ENCODE assay signal across 1 mouse cellular context in the genomic region with DNA sequence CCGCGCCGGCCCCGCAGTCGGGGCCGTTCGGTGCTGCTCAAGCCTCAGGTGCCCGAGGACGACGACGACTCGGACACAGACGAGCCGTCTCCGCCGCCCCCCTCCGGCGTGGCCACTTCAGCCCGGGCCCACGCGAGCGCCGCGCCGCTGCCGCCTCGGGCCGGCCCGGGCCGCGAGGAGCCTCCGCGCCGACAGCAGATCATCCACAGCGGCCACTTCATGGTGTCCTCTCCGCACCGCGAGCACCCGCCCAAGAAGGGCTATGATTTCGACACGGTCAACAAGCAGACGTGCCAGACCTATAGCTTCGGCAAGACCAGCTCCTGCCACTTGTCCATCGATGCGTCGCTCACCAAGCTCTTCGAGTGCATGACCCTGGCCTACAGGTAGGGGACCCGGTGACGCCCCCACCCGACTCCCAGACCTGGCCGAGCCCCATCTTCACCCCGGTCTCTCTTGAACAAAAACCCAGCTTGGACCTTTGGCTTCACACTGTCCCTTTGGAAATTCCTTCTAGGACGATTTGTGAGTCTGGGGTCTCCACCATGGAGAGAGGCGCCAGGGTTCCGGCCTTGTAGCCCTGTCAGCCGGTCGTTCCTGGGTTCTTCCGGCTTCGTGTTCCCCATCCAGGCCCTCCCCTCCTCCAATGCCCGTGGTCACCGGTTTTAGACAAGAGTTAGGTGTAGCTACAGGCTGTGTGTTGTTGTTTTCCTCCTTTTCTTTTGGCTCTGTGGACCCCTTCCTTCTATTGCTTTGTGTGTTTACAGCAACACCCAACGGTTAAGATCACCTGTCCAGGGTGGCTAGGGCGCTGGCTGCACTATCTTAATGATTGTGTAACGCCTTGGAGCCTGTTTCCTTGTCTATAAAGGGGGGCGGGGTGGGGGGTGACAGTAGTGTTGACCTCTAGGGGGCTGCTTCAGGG.
TF ChIP-seq lines count a peak whose summit lies in the region.

No protein-coding gene starts in this region.

TF ChIP-seq in MEL, 35 proteins besides CTCF, POLR2A, EP300 and RAD21 (continued from another document):
- TF ChIP-seq POLR2AphosphoS5 (IDR thresholded peaks at IDR 0.05; ENCODE audit: borderline replicate concordance, low read depth, low read length) (no peak), TBP (IDR thresholded peaks at IDR 0.05; ENCODE audit: low read depth, low read length) (no peak; the same call in 1 of the 2 replicates), ZMIZ1 (IDR thresholded peaks at IDR 0.05; ENCODE audit: low read depth, low read length) (no peak), MAX (IDR thresholded peaks at IDR 0.05; ENCODE audit: low read length) (no peak), BHLHE40 (IDR thresholded peaks at IDR 0.05; ENCODE audit: borderline replicate concordance, low read depth, low read length) (no peak), HCFC1 (IDR thresholded peaks at IDR 0.05; ENCODE audit: low read depth, low read length) (peak; percentile 28; the same call in 1 of the 2 replicates), KAT2A (conservative IDR thresholded peaks at IDR 0.05; ENCODE audit: low read depth, low read length) (no peak; the same call in 1 of the 2 replicates), TAL1 (IDR thresholded peaks at IDR 0.05; ENCODE audit: low read length) (no peak), E2F4 (IDR thresholded peaks at IDR 0.05; ENCODE audit: borderline replicate concordance, low read depth, low read length) (no peak), GABPA (IDR thresholded peaks at IDR 0.05; ENCODE audit: low read depth, low read length) (no peak), USF2 (IDR thresholded peaks at IDR 0.05; ENCODE audit: borderline replicate concordance in 1 of 2, insufficient read depth in 1 of 2, low read depth in 1 of 2, low read length in 2 of 2) (no peak), GATA1 (IDR thresholded peaks at IDR 0.05; ENCODE audit: low read depth, low read length) (no peak), JUND (IDR thresholded peaks at IDR 0.05; ENCODE audit: low read depth, low read length) (no peak), SMC3 (IDR thresholded peaks at IDR 0.05; ENCODE audit: low read depth, low read length) (no peak), MEF2A (IDR thresholded peaks at IDR 0.05; ENCODE audit: extremely low read depth, insufficient replicate concordance, low read depth, low read length, poor library complexity, severe bottlenecking) (no peak), TCF12 (IDR thresholded peaks at IDR 0.05; ENCODE audit: low read depth, low read length) (no peak), MAFK (IDR thresholded peaks at IDR 0.05; ENCODE audit: borderline replicate concordance, low read depth, low read length) (no peak), USF1 (IDR thresholded peaks at IDR 0.05; ENCODE audit: low read depth, low read length) (no peak), CHD1 (IDR thresholded peaks at IDR 0.05; ENCODE audit: low read depth, low read length) (0 out of 2 replicates have a peak, but pooled peaks have one; percentile 70), ZKSCAN1 (IDR thresholded peaks at IDR 0.05; ENCODE audit: low read depth, low read length) (no peak), MAZ (IDR thresholded peaks at IDR 0.05; ENCODE audit: low read depth, low read length) (no peak), NRF1 (IDR thresholded peaks at IDR 0.05; ENCODE audit: insufficient read depth, low read depth, low read length, poor library complexity, severe bottlenecking) (no peak), MYC (IDR thresholded peaks at IDR 0.05; ENCODE audit: low read depth, low read length) (no peak)
